Mouse (Mus musculus) MEL (cell line): ENCODE measurements around the gene Gstm4. TPM values are rescaled to one million over a fixed set of nuclear protein-coding genes. Genes with fewer than 3 reads are reported as not detected.
A peak's percentile ranks its signal among the peaks of the same experiment; 100 is the strongest.

Experiments used
- DNase-seq: peaks from one replicate; pipeline ENCODE4 v3.0.0; 2011; ENCODE audit warnings: low read depth, low spot score
- H3K27ac ChIP-seq: 2 replicates; pipeline ENCODE4 v1.5.1; 2012; ENCODE audit warnings: low read depth, mild to moderate bottlenecking, control low read depth, low read length, moderate library complexity; ENCODE audit not compliant: control insufficient read depth
- H3K27me3 ChIP-seq, 2 experiments: fragments of 150-350 bp in 1 of 2; sonication (generic) in 1 of 2; 2 replicates each; pipeline ENCODE4 v1.6.1; 2012; ENCODE audit warnings: low read length in 2 of 2, mild to moderate bottlenecking in 2 of 2, improper control_type of control experiment in 1 of 2, moderate library complexity in 1 of 2; ENCODE audit not compliant: insufficient read depth in 2 of 2, control insufficient read depth in 1 of 2
- H3K36me3 ChIP-seq, 2 experiments: 2 replicates each; pipeline ENCODE4 v1.6.1; 2012 to 2014; ENCODE audit warnings: low read length in 2 of 2, improper control_type of control experiment in 1 of 2, inconsistent platforms in 1 of 2, mild to moderate bottlenecking in 1 of 2; ENCODE audit not compliant: insufficient read depth in 2 of 2, control insufficient read depth in 1 of 2
- H3K4me1 ChIP-seq, 2 experiments: fragments of 150-350 bp in 1 of 2; sonication (generic) in 1 of 2; 2 replicates each; pipeline ENCODE4 v1.6.1; 2012; ENCODE audit warnings: low read length in 2 of 2, improper control_type of control experiment in 1 of 2, mild to moderate bottlenecking in 1 of 2; ENCODE audit not compliant: insufficient read depth in 2 of 2, control insufficient read depth in 1 of 2
- H3K4me3 ChIP-seq, 2 experiments: fragments of 150-350 bp in 1 of 2; sonication (generic) in 1 of 2; 2 replicates each; pipeline ENCODE4 v1.5.1; 2012; ENCODE audit warnings: low read depth in 2 of 2, low read length in 2 of 2, mild to moderate bottlenecking in 2 of 2, moderate library complexity in 2 of 2, control low read depth in 1 of 2, improper control_type of control experiment in 1 of 2; ENCODE audit not compliant: control insufficient read depth in 1 of 2, insufficient read depth in 1 of 2
- H3K79me2 ChIP-seq: 2 replicates; pipeline ENCODE4 v1.6.1; 2012; ENCODE audit warnings: mild to moderate bottlenecking, low read length, moderate library complexity; ENCODE audit not compliant: control insufficient read depth, poor library complexity, insufficient read depth
- H3K9ac ChIP-seq: 2 replicates; pipeline ENCODE4 v1.6.1; 2012; ENCODE audit warnings: low read depth, mild to moderate bottlenecking, control low read depth, low read length, moderate library complexity; ENCODE audit not compliant: control insufficient read depth, poor library complexity, severe bottlenecking
- H3K9me3 ChIP-seq: fragments of 150-350 bp; sonication (generic); replicated peaks from 2 replicates; pipeline ENCODE4 v1.6.1; 2012; ENCODE audit warnings: mild to moderate bottlenecking, low read length, improper control_type of control experiment, moderate library complexity; ENCODE audit not compliant: insufficient read depth
- BHLHE40 ChIP-seq: IDR thresholded peaks from 2 replicates; pipeline ENCODE4 v1.6.1; 2012; ENCODE audit warnings: low read depth, mild to moderate bottlenecking, inconsistent platforms, low read length, improper control_type of control experiment, borderline replicate concordance
- CHD1 ChIP-seq: IDR thresholded peaks from 2 replicates; pipeline ENCODE4 v1.6.1; 2012; ENCODE audit warnings: low read depth, mild to moderate bottlenecking, inconsistent platforms, low read length, improper control_type of control experiment
- CHD2 ChIP-seq: IDR thresholded peaks from 2 replicates; pipeline ENCODE4 v1.6.1; 2011; ENCODE audit warnings: low read length, improper control_type of control experiment
- ELF1 ChIP-seq: IDR thresholded peaks from 2 replicates; pipeline ENCODE4 v1.6.1; 2014; ENCODE audit warnings: low read depth, mild to moderate bottlenecking, inconsistent platforms, low read length, improper control_type of control experiment, moderate library complexity
- EP300 ChIP-seq, 2 experiments: IDR thresholded peaks; 2 replicates each; pipeline ENCODE4 v1.6.1; 2011; ENCODE audit warnings: improper control_type of control experiment in 2 of 2, low read length in 2 of 2, low read depth in 1 of 2, mild to moderate bottlenecking in 1 of 2
- GATA1 ChIP-seq: IDR thresholded peaks from 2 replicates; pipeline ENCODE4 v1.6.1; 2011; ENCODE audit warnings: low read depth, low read length, improper control_type of control experiment
- HCFC1 ChIP-seq: IDR thresholded peaks from 2 replicates; pipeline ENCODE4 v1.6.1; 2012; ENCODE audit warnings: low read depth, mild to moderate bottlenecking, inconsistent platforms, low read length, improper control_type of control experiment, moderate library complexity
- JUND ChIP-seq: IDR thresholded peaks from 2 replicates; pipeline ENCODE4 v1.6.1; 2011; ENCODE audit warnings: low read depth, mild to moderate bottlenecking, improper control_type of control experiment, low read length
- KAT2A ChIP-seq: conservative IDR thresholded peaks from 2 replicates; pipeline ENCODE4 v1.6.1; 2012; ENCODE audit warnings: low read depth, low read length, improper control_type of control experiment, inconsistent platforms
- MEF2A ChIP-seq: IDR thresholded peaks from 2 replicates; pipeline ENCODE4 v1.6.1; 2014; ENCODE audit warnings: low read depth, mild to moderate bottlenecking, inconsistent platforms, low read length, improper control_type of control experiment; ENCODE audit not compliant: poor library complexity, insufficient replicate concordance, severe bottlenecking; ENCODE audit errors: extremely low read depth
- MXI1 ChIP-seq: IDR thresholded peaks from 2 replicates; pipeline ENCODE4 v1.6.1; 2011; ENCODE audit warnings: mild to moderate bottlenecking, low read depth, low read length, improper control_type of control experiment
- NRF1 ChIP-seq: IDR thresholded peaks from 2 replicates; pipeline ENCODE4 v1.6.1; 2014; ENCODE audit warnings: low read depth, mild to moderate bottlenecking, inconsistent platforms, low read length, improper control_type of control experiment, moderate library complexity; ENCODE audit not compliant: poor library complexity, insufficient read depth, severe bottlenecking
- POLR2A ChIP-seq, 2 experiments: IDR thresholded peaks; 2 replicates each; pipeline ENCODE4 v1.6.1; 2011 to 2012; ENCODE audit warnings: low read length in 2 of 2, mild to moderate bottlenecking in 2 of 2, control low read depth in 1 of 2, improper control_type of control experiment in 1 of 2, low read depth in 1 of 2, moderate library complexity in 1 of 2; ENCODE audit not compliant: control insufficient read depth in 1 of 2, insufficient read depth in 1 of 2, poor library complexity in 1 of 2
- SIN3A ChIP-seq: IDR thresholded peaks from 2 replicates; pipeline ENCODE4 v1.6.1; 2012; ENCODE audit warnings: low read length, improper control_type of control experiment, inconsistent platforms
- TAL1 ChIP-seq: IDR thresholded peaks from 2 replicates; pipeline ENCODE4 v1.6.1; 2012; ENCODE audit warnings: mild to moderate bottlenecking, inconsistent platforms, low read length, moderate library complexity, mixed read lengths
- TCF12 ChIP-seq: IDR thresholded peaks from 2 replicates; pipeline ENCODE4 v1.6.1; 2014; ENCODE audit warnings: low read depth, mild to moderate bottlenecking, inconsistent platforms, low read length, improper control_type of control experiment, moderate library complexity
- UBTF ChIP-seq: IDR thresholded peaks from 2 replicates; pipeline ENCODE4 v1.6.1; 2012; ENCODE audit warnings: low read depth, mild to moderate bottlenecking, inconsistent platforms, low read length, improper control_type of control experiment, moderate library complexity, borderline replicate concordance; ENCODE audit not compliant: insufficient read depth
- USF2 ChIP-seq, 2 experiments: IDR thresholded peaks; 2 replicates each; pipeline ENCODE4 v1.6.1; 2011 to 2012; ENCODE audit warnings: improper control_type of control experiment in 2 of 2, low read length in 2 of 2, borderline replicate concordance in 1 of 2, inconsistent platforms in 1 of 2, low read depth in 1 of 2, mild to moderate bottlenecking in 1 of 2; ENCODE audit not compliant: insufficient read depth in 1 of 2
- ZKSCAN1 ChIP-seq: IDR thresholded peaks from 2 replicates; pipeline ENCODE4 v1.6.1; 2012; ENCODE audit warnings: low read depth, mild to moderate bottlenecking, inconsistent platforms, low read length, improper control_type of control experiment, moderate library complexity
- ZNF384 ChIP-seq: IDR thresholded peaks from 2 replicates; pipeline ENCODE4 v1.6.1; 2012; ENCODE audit warnings: low read depth, mild to moderate bottlenecking, inconsistent platforms, low read length, improper control_type of control experiment
- polyA plus RNA-seq, 2 experiments: library from polyadenylated mRNA; stranded (reverse) in 1 of 2; unstranded in 1 of 2; fragments of >175 nt in 1 of 2; fragments of >200 nt in 1 of 2; gene quantifications; 2 replicates each; pipeline versions ENCODE4 v1.2.1 to v1.2.4; 2012; ENCODE audit warnings: low replicate concordance in 2 of 2, low read depth in 1 of 2; ENCODE audit not compliant: insufficient read length in 2 of 2, insufficient read depth in 1 of 2, missing spikeins in 1 of 2
- total RNA-seq: library from RNA; depleted of rRNA; stranded (reverse); fragments of 300-350 nt; gene quantifications from 2 replicates; pipeline ENCODE4 v1.2.3, GENCODE M21; 2012

Gstm4 gene
- total and polyA plus RNA-seq, 3 experiments, result 1.4 to 7.4 TPM; not detected in 1

DNA sequence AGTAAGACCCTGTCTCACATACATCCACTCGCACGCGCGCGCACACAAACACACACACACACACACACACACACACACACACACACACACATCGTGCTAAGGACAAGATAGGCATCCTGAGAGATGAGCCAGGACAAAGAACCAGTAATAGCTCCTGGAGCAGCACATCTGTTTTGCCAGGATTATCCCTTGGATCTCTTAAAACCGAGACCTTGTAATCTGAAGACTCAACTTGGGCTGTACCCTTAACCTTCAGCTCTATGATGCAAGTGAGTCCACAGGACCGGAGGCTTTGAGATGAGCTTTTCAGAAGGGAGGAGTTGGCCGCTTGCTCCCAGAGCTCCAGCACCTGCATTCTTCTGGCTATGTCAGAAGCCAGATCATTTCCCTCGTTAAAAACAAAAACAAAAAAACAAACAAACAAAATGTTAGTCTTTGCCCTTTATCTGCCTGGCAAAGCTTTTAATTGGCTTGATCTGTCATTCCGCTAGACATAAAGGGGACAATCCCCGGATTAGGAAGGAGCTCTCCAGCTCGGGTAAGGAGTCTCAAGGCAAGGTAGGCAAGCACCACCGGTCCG is 47.9 kb upstream of the Gstm4 start, which contains the start of gene Gnat2:
Gnat2 (plus strand) TSS at position 254 of the 580 bp plus-strand sequence.
- Histone ChIP-seq H3K9ac (peak within 1 kb of the TSS; percentile 13; the same call in 1 of the 2 replicates), H3K27me3 (no peaks in the 10 kb centered on the region), H3K27ac (peak within 1 kb of the TSS; percentile 43), H3K79me2 (no peaks in the 10 kb centered on the region), H3K4me3 (peak within 1 kb of the TSS in 1 of 2 experiments; percentile 44; a peak in 1 of 4 replicates), H3K36me3 (peaks cover 0 to 37% of the 10 kb centered on the region in 2 experiments; a peak in 3 of 4 replicates), H3K4me1 (peaks cover 18 to 42% of the 10 kb centered on the region in 2 experiments), H3K9me3 (no peaks in the 10 kb centered on the region)
- no peak for DNase-seq
- TF ChIP-seq MEF2A (no peak), CHD1 (0 out of 2 replicates have a peak, but pooled peaks have one; percentile 58)

DNA sequence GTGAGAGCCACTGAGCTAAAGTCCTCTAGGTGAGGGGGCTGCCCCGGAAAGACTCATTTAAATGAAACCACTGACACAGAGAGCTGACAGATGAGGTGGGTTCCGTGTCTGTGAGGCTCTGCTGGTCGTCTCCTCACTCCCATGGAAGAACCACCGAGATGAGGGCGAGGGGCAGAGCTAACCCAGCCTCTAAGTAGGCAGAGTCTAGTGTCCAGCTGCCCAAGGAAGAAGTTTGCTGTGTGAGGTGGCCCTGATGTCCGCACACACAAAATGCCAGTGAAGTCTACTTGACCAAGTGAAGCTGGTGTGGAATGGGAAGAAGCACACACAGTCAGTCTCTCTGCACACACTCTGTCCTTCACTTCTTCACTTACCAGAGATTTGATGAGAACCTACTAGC is 47.3 kb upstream of the Gstm4 start:
- H3K4me1 ChIP-seq, result peaks cover 12 to 41% of the 10 kb centered on the region in 2 experiments
- H3K27ac ChIP-seq, result no peak overlapping the region
- H3K4me3 ChIP-seq, result no peak overlapping the region
- no peaks in the 10 kb centered on the region for H3K9me3 ChIP-seq
- peaks cover 2% of the 10 kb centered on the region; the same call in 1 of the 2 replicates for H3K79me2 ChIP-seq
- H3K27me3 ChIP-seq, result no peaks in the 10 kb centered on the region
- TF ChIP-seq UBTF (no peak), TAL1 (no peak), ZKSCAN1 (no peak), ZNF384 (no peak), NRF1 (no peak), SIN3A (no peak), POLR2A (IDR thresholded peaks at IDR 0.05; ENCODE audit: control insufficient read depth in 1 of 2, insufficient read depth in 1 of 2, low read depth in 1 of 2, low read length in 2 of 2, poor library complexity in 1 of 2) (no peak), MXI1 (no peak), GATA1 (no peak)
- DNase-seq, result no peak
- no peak overlapping the region for H3K9ac ChIP-seq
- H3K36me3 ChIP-seq, result peaks cover 0 to 35% of the 10 kb centered on the region in 2 experiments; a peak in 3 of 4 replicates

DNA sequence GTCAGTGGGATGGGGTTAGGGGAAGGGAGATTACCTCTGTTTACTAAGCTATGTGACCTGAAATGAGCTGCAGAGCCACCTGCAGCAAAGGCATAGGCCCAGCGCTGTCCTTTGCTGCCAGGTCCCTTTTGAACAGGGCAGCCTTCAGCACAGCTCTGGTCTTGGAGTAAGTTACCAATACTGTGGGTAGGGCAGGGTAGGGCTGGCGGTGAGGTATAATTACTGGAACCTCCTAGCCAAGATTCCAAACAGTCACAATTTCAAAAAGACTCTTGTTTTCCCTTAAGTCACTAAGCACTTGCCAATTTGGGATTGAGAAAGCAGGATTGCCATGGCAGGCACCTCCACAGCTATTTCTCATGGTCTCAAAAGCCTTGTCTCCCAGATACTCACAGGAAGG is 45.9 kb upstream of the Gstm4 start:
- Histone ChIP-seq H3K4me3 (no peak overlapping the region), H3K79me2 (peaks cover 11% of the 10 kb centered on the region), H3K4me1 (peaks cover 6 to 36% of the 10 kb centered on the region in 2 experiments), H3K27ac (no peak overlapping the region), H3K36me3 (peaks cover 0 to 28% of the 10 kb centered on the region in 2 experiments; a peak in 3 of 4 replicates), H3K9ac (no peak overlapping the region), H3K27me3 (no peaks in the 10 kb centered on the region), H3K9me3 (no peaks in the 10 kb centered on the region)
- TF ChIP-seq MEF2A (no peak), NRF1 (no peak), BHLHE40 (no peak), ELF1 (no peak), KAT2A (no peak), SIN3A (no peak), POLR2A (IDR thresholded peaks at IDR 0.05; ENCODE audit: control insufficient read depth in 1 of 2, insufficient read depth in 1 of 2, low read depth in 1 of 2, low read length in 2 of 2, poor library complexity in 1 of 2) (no peak), JUND (no peak), HCFC1 (no peak), CHD1 (no peak), USF2 (IDR thresholded peaks at IDR 0.05; ENCODE audit: borderline replicate concordance in 1 of 2, insufficient read depth in 1 of 2, low read depth in 1 of 2, low read length in 2 of 2) (no peak), TCF12 (no peak), EP300 (IDR thresholded peaks at IDR 0.05; ENCODE audit: low read depth in 1 of 2, low read length in 2 of 2) (no peak), CHD2 (no peak)
- no peak for DNase-seq
